Comparison of ENCODE assay signal across 9 mouse cellular contexts in genomic region chr13:112987991-112988390, GRCm38 (mm10). TPM values are rescaled to one million over a fixed set of nuclear protein-coding genes. Genes with fewer than 3 reads are reported as not detected.
A peak's percentile ranks its signal among the peaks of the same experiment; 100 is the strongest.
DNase-seq lines count a peak whose midpoint lies in the region; ATAC-seq lines count a peak whose summit lies in the region.
"Had no signal": no experiment of that assay in that cellular context is flagged by ENCODE, and none has a peak within 500 bp of the region (broad histone marks: within the 10 kb centered on the region; RNA-seq: fewer than 3 reads in every experiment).

No protein-coding gene starts in this region.

- H3K4me1 ChIP-seq in neural tube, embryonic 11.5 days (ENCODE audit: control insufficient read depth, insufficient read depth, low read length), result peaks cover 19% of the 10 kb centered on the region
- peaks cover 23% of the 10 kb centered on the region for H3K4me1 ChIP-seq in intestine, embryonic 14.5 days (replicated peaks; ENCODE audit: control insufficient read depth, insufficient read depth, low read length)
- peaks cover 41% of the 10 kb centered on the region for H3K4me1 ChIP-seq in midbrain, embryonic 15.5 days

- H3K27me3 ChIP-seq in neural tube, embryonic 11.5 days (ENCODE audit: control insufficient read depth, insufficient read depth, low read length), result peaks cover 69% of the 10 kb centered on the region
- H3K27me3 ChIP-seq in intestine, embryonic 14.5 days (replicated peaks; ENCODE audit: control insufficient read depth, insufficient read depth, low read length), result peaks cover 79% of the 10 kb centered on the region
- peaks cover 61% of the 10 kb centered on the region for H3K27me3 ChIP-seq in midbrain, embryonic 15.5 days (replicated peaks)

- DNase-seq in adrenal gland, postnatal 25 days, result peak; percentile 45
- DNase-seq in adrenal gland, adult 8-10 months, result no peak
- no peak for DNase-seq in neural tube, embryonic 11.5 days (ENCODE audit: low spot score)
- no peak for DNase-seq in neural tube, embryonic 10.5 days (ENCODE audit: extremely low spot score, low spot score)
- DNase-seq in intestine, embryonic 14.5 days (ENCODE audit: low spot score), result no peak
- no peak for DNase-seq in spleen, postnatal 10 days (ENCODE audit: low spot score in 2 of 2)
- DNase-seq in urinary bladder, adult 18-20 months (ENCODE audit: low spot score in 2 of 2), result no peak

- peak; percentile 36 for ATAC-seq in neural tube, embryonic 11.5 days (ENCODE audit: insufficient read depth, low FRiP score, low TSS enrichment)
- ATAC-seq in intestine, embryonic 14.5 days (replicated peaks; ENCODE audit: low FRiP score, low TSS enrichment, low read depth), result peak; percentile 23
- ATAC-seq in midbrain, embryonic 15.5 days (replicated peaks), result peak; percentile 65

- peak overlapping the region; percentile 42 for H3K4me3 ChIP-seq in neural tube, embryonic 11.5 days (ENCODE audit: low read depth, low read length)
- H3K4me3 ChIP-seq in intestine, embryonic 14.5 days (ENCODE audit: low read depth, low read length), result peak overlapping the region; percentile 51
- peak overlapping the region; percentile 51 for H3K4me3 ChIP-seq in midbrain, embryonic 15.5 days

- H3K9me3 ChIP-seq in neural tube, embryonic 11.5 days (ENCODE audit: control insufficient read depth, low read length), result no peaks in the 10 kb centered on the region
- H3K9me3 ChIP-seq in intestine, embryonic 14.5 days (ENCODE audit: control insufficient read depth, low read length), result no peaks in the 10 kb centered on the region
- no peaks in the 10 kb centered on the region for H3K9me3 ChIP-seq in midbrain, embryonic 15.5 days

- no peaks in the 10 kb centered on the region for H3K36me3 ChIP-seq in neural tube, embryonic 11.5 days (ENCODE audit: control insufficient read depth, insufficient read depth, low read length)
- H3K36me3 ChIP-seq in intestine, embryonic 14.5 days (ENCODE audit: control insufficient read depth, insufficient read depth, low read length), result no peaks in the 10 kb centered on the region
- H3K36me3 ChIP-seq in midbrain, embryonic 15.5 days (replicated peaks), result no peaks in the 10 kb centered on the region

- no peak overlapping the region for H3K27ac ChIP-seq in neural tube, embryonic 11.5 days (ENCODE audit: low read depth, low read length)
- H3K27ac ChIP-seq in intestine, embryonic 14.5 days (ENCODE audit: low read depth), result no peak overlapping the region
- H3K27ac ChIP-seq in midbrain, embryonic 15.5 days, result no peak overlapping the region

- H3K9ac ChIP-seq in neural tube, embryonic 11.5 days (ENCODE audit: low read length), result peak overlapping the region; percentile 31; the same call in 1 of the 2 replicates
- peak overlapping the region; percentile 40 for H3K9ac ChIP-seq in intestine, embryonic 14.5 days (ENCODE audit: low read length)
- peak overlapping the region; percentile 48 for H3K9ac ChIP-seq in midbrain, embryonic 15.5 days

- under 1% methylated on average over 34 of the region's 39 CpGs for WGBS in neural tube, embryonic 11.5 days
- under 1% methylated on average over 39 of the region's 39 CpGs for WGBS in intestine, embryonic 14.5 days
- under 1% methylated on average over 39 of the region's 39 CpGs for WGBS in midbrain, embryonic 15.5 days

- H3K4me2 ChIP-seq in neural tube, embryonic 11.5 days (ENCODE audit: low read depth), result peak overlapping the region; percentile 96
- peak overlapping the region; percentile 99 for H3K4me2 ChIP-seq in intestine, embryonic 14.5 days (ENCODE audit: low read length)
- H3K4me2 ChIP-seq in midbrain, embryonic 15.5 days, result peak overlapping the region; percentile 95

RNA-seq across cellular contexts. Expression of gene Ccno, which starts 0.4 kb away (rescaled TPM):
- total RNA-seq in adrenal gland, postnatal 25 days (2021), result 0.33 and 0.67 TPM in 2 replicates
- total RNA-seq in adrenal gland, adult 8-10 months (2022), result under 1 TPM; 0.73 to 0.87 (median 0.77) TPM
- polyA plus RNA-seq in neural tube, embryonic 11.5 days (2014; fragmentation: Nextera tagmentation; extraction: Ambion mirVana), result 0.12 and 0.50 TPM in 2 replicates
- 0.19 and 0.24 TPM in 2 replicates for polyA plus RNA-seq in intestine, embryonic 14.5 days (2014; fragmentation: Nextera tagmentation; extraction: Ambion mirVana)
- 1.6 and 2.3 TPM in 2 replicates for polyA plus RNA-seq in midbrain, embryonic 15.5 days (2015; fragmentation: Nextera tagmentation; extraction: Ambion mirVana)

RNA-seq across cellular contexts. Expression of gene Mcidas, which starts 5.7 kb away (rescaled TPM):
- total RNA-seq in adrenal gland, postnatal 25 days (2021), result not detected in 2 replicates
- under 1 TPM in 1 of 4 experiments, not detected in 3; 0.11 TPM for total RNA-seq in adrenal gland, adult 8-10 months (2022)
- polyA plus RNA-seq in neural tube, embryonic 11.5 days (2014; fragmentation: Nextera tagmentation; extraction: Ambion mirVana), result not detected in 2 replicates
- 0.07 TPM in 1 of 2 replicates, not detected in the other for polyA plus RNA-seq in intestine, embryonic 14.5 days (2014; fragmentation: Nextera tagmentation; extraction: Ambion mirVana)
- polyA plus RNA-seq in midbrain, embryonic 15.5 days (2015; fragmentation: Nextera tagmentation; extraction: Ambion mirVana), result 0.75 and 0.83 TPM in 2 replicates
- polyA plus RNA-seq: large intestine, adult 2 months had no signal

RNA-seq across cellular contexts. Expression of gene Cdc20b, which starts 46.9 kb away (rescaled TPM):
- total RNA-seq in adrenal gland, postnatal 25 days (2021), result not detected in 2 replicates
- not detected for total RNA-seq in adrenal gland, adult 8-10 months (2022)
- 0.16 TPM in 1 of 2 replicates, not detected in the other for polyA plus RNA-seq in neural tube, embryonic 11.5 days (2014; fragmentation: Nextera tagmentation; extraction: Ambion mirVana)
- not detected in 2 replicates for polyA plus RNA-seq in intestine, embryonic 14.5 days (2014; fragmentation: Nextera tagmentation; extraction: Ambion mirVana)
- 0.45 and 0.57 TPM in 2 replicates for polyA plus RNA-seq in midbrain, embryonic 15.5 days (2015; fragmentation: Nextera tagmentation; extraction: Ambion mirVana)

RNA-seq across cellular contexts. Expression of gene Gpx8, which starts 58.2 kb away (rescaled TPM):
- total RNA-seq in adrenal gland, postnatal 25 days (2021), result 86.0 and 96.8 TPM in 2 replicates
- 100 to 1,000 TPM in 2 of 4 experiments, 10 to 100 TPM in 2; 91.6 to 107 (median 101) TPM for total RNA-seq in adrenal gland, adult 8-10 months (2022)
- 95.2 and 101 TPM in 2 replicates for polyA plus RNA-seq in neural tube, embryonic 11.5 days (2014; fragmentation: Nextera tagmentation; extraction: Ambion mirVana)
- polyA plus RNA-seq in intestine, embryonic 14.5 days (2014; fragmentation: Nextera tagmentation; extraction: Ambion mirVana), result 127 and 142 TPM in 2 replicates
- 42.0 and 52.5 TPM in 2 replicates for polyA plus RNA-seq in midbrain, embryonic 15.5 days (2015; fragmentation: Nextera tagmentation; extraction: Ambion mirVana)
